Mouse (Mus musculus): ENCODE data around the gene Exosc2. TPM values are rescaled to one million over a fixed set of nuclear protein-coding genes. Genes with fewer than 3 reads are reported as not detected.

Exosc2 gene
- polyA plus RNA-seq, 1 experiment = 71.3 TPM

DNA sequence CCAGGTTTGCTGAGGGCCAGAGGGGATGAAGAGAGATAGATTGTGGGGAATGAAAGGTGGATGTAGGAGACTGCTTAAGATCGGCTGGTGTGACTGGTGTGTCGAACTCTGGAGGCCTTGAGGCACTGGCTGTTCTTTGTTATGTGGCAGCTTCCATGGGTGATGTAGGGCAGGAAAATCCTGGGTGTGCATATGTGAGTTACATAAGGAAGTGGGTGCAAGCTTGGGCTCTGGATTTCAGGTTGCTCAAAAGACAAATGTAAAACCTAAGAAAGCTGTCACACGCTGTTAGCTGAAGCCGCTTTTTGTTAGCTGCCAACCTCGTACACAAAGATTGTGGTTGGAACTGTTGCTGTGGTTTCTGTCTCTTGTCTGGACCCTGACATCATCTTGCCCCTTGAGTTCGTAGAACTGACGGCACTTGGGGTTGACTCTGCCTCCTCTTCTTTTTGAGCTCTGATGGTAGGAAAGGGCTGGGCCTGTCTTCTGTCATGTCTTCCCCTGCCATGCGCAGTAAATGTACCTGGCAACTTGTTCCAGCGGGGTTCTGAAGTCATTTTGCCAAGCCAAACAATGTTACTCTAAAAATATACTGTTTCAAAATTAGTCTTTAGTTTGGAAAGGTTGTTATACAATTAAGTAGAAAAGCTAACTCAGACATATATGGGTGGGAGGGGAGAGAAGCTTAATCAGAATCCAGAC, 57.2 kb downstream of the Exosc2 start:
- TF ChIP-seq POLR2A (IDR thresholded peaks at IDR 0.05; ENCODE audit: insufficient read depth, low read length) (no peak), EP300 (IDR thresholded peaks at IDR 0.05; ENCODE audit: insufficient read depth, low read depth, low read length) (no peak), CTCF (IDR thresholded peaks at IDR 0.05; ENCODE audit: low read depth, low read length) (no peak)
- H3K27ac ChIP-seq (ENCODE audit: insufficient read depth, low read length) = no peak overlapping the region
- H3K36me3 ChIP-seq (ENCODE audit: control insufficient read depth, insufficient read depth, low read length, poor library complexity, severe bottlenecking) = no peaks in the 10 kb centered on the region
- no peaks in the 10 kb centered on the region for H3K4me1 ChIP-seq (ENCODE audit: control insufficient read depth, insufficient read depth, low read length)
- H3K9me3 ChIP-seq (replicated peaks; ENCODE audit: control insufficient read depth, insufficient read depth, low read length, poor library complexity, severe bottlenecking) = no peaks in the 10 kb centered on the region
- H3K27me3 ChIP-seq (ENCODE audit: control insufficient read depth, insufficient read depth, low read length, poor library complexity, severe bottlenecking) = no peaks in the 10 kb centered on the region
- H3K9ac ChIP-seq (ENCODE audit: low read depth, poor library complexity, severe bottlenecking) = no peak overlapping the region
- no peak overlapping the region for H3K4me3 ChIP-seq (ENCODE audit: low read depth, low read length)

DNA sequence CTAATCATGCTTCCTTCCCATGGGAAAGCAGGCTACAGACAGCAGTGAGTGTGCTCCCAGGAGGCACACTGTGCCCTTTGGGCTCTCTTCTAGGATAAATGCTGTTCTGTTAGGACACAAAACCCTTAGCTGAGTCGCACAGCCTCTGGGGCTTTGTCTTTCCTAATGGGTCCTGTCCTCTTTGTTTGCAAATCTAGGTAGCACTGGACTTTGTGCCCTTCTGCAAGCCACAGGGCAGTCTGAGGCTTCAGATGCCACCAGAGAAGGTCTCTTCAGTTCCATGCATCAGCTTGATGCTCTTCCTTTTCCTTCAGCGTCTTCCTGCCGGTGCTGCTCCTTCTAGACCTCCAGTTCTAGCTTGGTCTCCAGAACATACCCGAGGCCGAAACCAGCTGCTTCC, 60.1 kb downstream of the Exosc2 start:
- no peak overlapping the region for H3K9ac ChIP-seq (ENCODE audit: low read depth, poor library complexity, severe bottlenecking)
- no peaks in the 10 kb centered on the region for H3K4me1 ChIP-seq (ENCODE audit: control insufficient read depth, insufficient read depth, low read length)

More for the DNA sequence above, 60.1 kb downstream of the Exosc2 start:
- no peak for TF ChIP-seq EP300 (IDR thresholded peaks at IDR 0.05; ENCODE audit: insufficient read depth, low read depth, low read length)
- TF ChIP-seq POLR2A (IDR thresholded peaks at IDR 0.05; ENCODE audit: insufficient read depth, low read length) = no peak
- TF ChIP-seq CTCF (IDR thresholded peaks at IDR 0.05; ENCODE audit: low read depth, low read length) = no peak
- no peaks in the 10 kb centered on the region for H3K9me3 ChIP-seq (replicated peaks; ENCODE audit: control insufficient read depth, insufficient read depth, low read length, poor library complexity, severe bottlenecking)
- H3K36me3 ChIP-seq (ENCODE audit: control insufficient read depth, insufficient read depth, low read length, poor library complexity, severe bottlenecking) = no peaks in the 10 kb centered on the region
- H3K4me3 ChIP-seq (ENCODE audit: low read depth, low read length) = no peak overlapping the region
- no peaks in the 10 kb centered on the region for H3K27me3 ChIP-seq (ENCODE audit: control insufficient read depth, insufficient read depth, low read length, poor library complexity, severe bottlenecking)
- H3K27ac ChIP-seq (ENCODE audit: insufficient read depth, low read length) = no peak overlapping the region

Other genes starting within 250 kb of the Exosc2 start
- gene Ass1, start 200.5 kb upstream of the Exosc2 start, polyA plus RNA-seq (2011; ENCODE audit: insufficient read depth, insufficient read length, low read depth, missing spikeins) = 168 and 176 TPM in 2 replicates
- 83.7 and 87.6 TPM in 2 replicates for gene Fubp3, start 98.1 kb upstream of the Exosc2 start, polyA plus RNA-seq (2011; ENCODE audit: insufficient read depth, insufficient read length, low read depth, missing spikeins)
- not detected in 2 replicates for gene Prdm12, start 30.7 kb upstream of the Exosc2 start, polyA plus RNA-seq (2011; ENCODE audit: insufficient read depth, insufficient read length, low read depth, missing spikeins)
- gene Abl1, start 17.7 kb downstream of the Exosc2 start, polyA plus RNA-seq (2011; ENCODE audit: insufficient read depth, insufficient read length, low read depth, missing spikeins) = 42.9 and 44.8 TPM in 2 replicates
- gene Qrfp, start 139.9 kb downstream of the Exosc2 start, polyA plus RNA-seq (2011; ENCODE audit: insufficient read depth, insufficient read length, low read depth, missing spikeins) = not detected in 2 replicates
- gene Fibcd1, start 175.3 kb downstream of the Exosc2 start, polyA plus RNA-seq (2011; ENCODE audit: insufficient read depth, insufficient read length, low read depth, missing spikeins) = not detected in 2 replicates
- gene Lamc3, start 216.6 kb downstream of the Exosc2 start, polyA plus RNA-seq (2011; ENCODE audit: insufficient read depth, insufficient read length, low read depth, missing spikeins) = not detected in 2 replicates

All from ES-Bruce4 (cell line).